Mouse (Mus musculus) left cerebral cortex, postnatal 36 days (tissue): ENCODE measurements at regions not wholly inside any gene's neighbourhood (a gene's known extent, or its start where the extent isn't known, plus 50 kb on each side); places are given as distances from the start of the nearest gene placed in this dataset.

Experiments
- DNase-seq, 2 experiments: peaks; one replicate each; pipeline ENCODE4 v3.0.0; 2021 to 2022; ENCODE audit warnings: low spot score in 2 of 2, mixed read lengths in 1 of 2
- intact Hi-C: fragments of 180-260 bp; cut with DNase I; formaldehyde crosslinking; loops from one replicate; pipeline ENCODE4 v1.15.1; 2025

- no peak for DNase-seq
- intact Hi-C loops: no loop called here
Observed at GRCm38 (mm10) chr9:87784872-87785271, 53.8 kb upstream of the Tbx18 start.

GRCm38 (mm10) chr9:87811746-87812145, 80.7 kb upstream of the Tbx18 start:
- intact Hi-C loops: no loop called here
- no peak for DNase-seq

GRCm38 (mm10) chr9:87822276-87822675, 91.2 kb upstream of the Tbx18 start:
- intact Hi-C loops: no loop called here
- DNase-seq: no peak

GRCm38 (mm10) chr9:87824691-87825230, 93.7 kb upstream of the Tbx18 start:
- intact Hi-C loops: no loop called here
- no peak for DNase-seq

GRCm38 (mm10) chr9:87843898-87844297, 112.8 kb upstream of the Tbx18 start:
- DNase-seq: peak in 1 of 2 experiments; percentile 5
- intact Hi-C loops: no loop called here

GRCm38 (mm10) chr9:87844453-87844852, 113.4 kb upstream of the Tbx18 start:
- no peak for DNase-seq
- intact Hi-C loops: no loop called here

GRCm38 (mm10) chr9:87848882-87849281, 117.8 kb upstream of the Tbx18 start:
- DNase-seq: no peak
- intact Hi-C loops: no loop called here

- DNase-seq: no peak
- intact Hi-C loops: no loop called here
Observed at GRCm38 (mm10) chr9:87850133-87850532, 119.1 kb upstream of the Tbx18 start.

- no peak for DNase-seq
- intact Hi-C loops: no loop called here
Observed at GRCm38 (mm10) chr9:87861588-87861987, 130.5 kb upstream of the Tbx18 start.

GRCm38 (mm10) chr9:87865236-87865635, 134.2 kb upstream of the Tbx18 start:
- no peak for DNase-seq
- intact Hi-C loops: no loop called here

- no peak for DNase-seq
- intact Hi-C loops: no loop called here
Observed at GRCm38 (mm10) chr9:87872384-87872905, 141.4 kb upstream of the Tbx18 start.

- intact Hi-C loops: no loop called here
- no peak for DNase-seq
Observed at GRCm38 (mm10) chr9:87882587-87882986, 151.5 kb upstream of the Tbx18 start.

- intact Hi-C loops: no loop called here
- no peak for DNase-seq
Observed at GRCm38 (mm10) chr9:87883069-87883468, 152.0 kb upstream of the Tbx18 start.

- DNase-seq: no peak
- intact Hi-C loops: no loop called here
Observed at GRCm38 (mm10) chr9:87894051-87894450, 163.0 kb upstream of the Tbx18 start.

- no peak for DNase-seq
- intact Hi-C loops: no loop called here
Observed at GRCm38 (mm10) chr9:87894596-87894995, 163.5 kb upstream of the Tbx18 start.

- intact Hi-C loops: no loop called here
- DNase-seq: no peak
Observed at GRCm38 (mm10) chr9:87895526-87895925, 164.5 kb upstream of the Tbx18 start.

- DNase-seq: no peak
- intact Hi-C loops: no loop called here
Observed at GRCm38 (mm10) chr9:87897336-87897735, 166.3 kb upstream of the Tbx18 start.

- DNase-seq: no peak
- intact Hi-C loops: no loop called here
Observed at GRCm38 (mm10) chr9:87899368-87899767, 168.3 kb upstream of the Tbx18 start.

GRCm38 (mm10) chr9:87899800-87900199, 168.7 kb upstream of the Tbx18 start:
- no peak for DNase-seq
- intact Hi-C loops: no loop called here

- no peak for DNase-seq
- intact Hi-C loops: no loop called here
Observed at GRCm38 (mm10) chr9:87921291-87921690, 190.2 kb upstream of the Tbx18 start.

- intact Hi-C loops: no loop called here
- DNase-seq: no peak
Observed at GRCm38 (mm10) chr9:87925151-87925550, 194.1 kb upstream of the Tbx18 start.

GRCm38 (mm10) chr9:87933230-87933629, 202.2 kb upstream of the Tbx18 start:
- DNase-seq: no peak
- intact Hi-C loops: no loop called here
